Mouse (Mus musculus): ENCODE measurements around the gene Whamm. TPM values are rescaled to one million over a fixed set of nuclear protein-coding genes. Genes with fewer than 3 reads are reported as not detected.

Gene Whamm
- polyA plus RNA-seq, 1 experiment from 2014 or later: 8.3 TPM

- DNase-seq (ENCODE audit: low spot score): no peak
These were observed 7.5 kb upstream of the Whamm start for GRCm38 (mm10) chr7:81563506-81564015.

GRCm38 (mm10) chr7:81564766-81565165 lies 6.3 kb upstream of the Whamm start:
- DNase-seq (ENCODE audit: low spot score): no peak

GRCm38 (mm10) chr7:81565381-81566055 lies 5.5 kb upstream of the Whamm start:
- no peak for DNase-seq (ENCODE audit: low spot score)

GRCm38 (mm10) chr7:81566332-81566731 lies 4.7 kb upstream of the Whamm start:
- DNase-seq (ENCODE audit: low spot score): no peak

DNA sequence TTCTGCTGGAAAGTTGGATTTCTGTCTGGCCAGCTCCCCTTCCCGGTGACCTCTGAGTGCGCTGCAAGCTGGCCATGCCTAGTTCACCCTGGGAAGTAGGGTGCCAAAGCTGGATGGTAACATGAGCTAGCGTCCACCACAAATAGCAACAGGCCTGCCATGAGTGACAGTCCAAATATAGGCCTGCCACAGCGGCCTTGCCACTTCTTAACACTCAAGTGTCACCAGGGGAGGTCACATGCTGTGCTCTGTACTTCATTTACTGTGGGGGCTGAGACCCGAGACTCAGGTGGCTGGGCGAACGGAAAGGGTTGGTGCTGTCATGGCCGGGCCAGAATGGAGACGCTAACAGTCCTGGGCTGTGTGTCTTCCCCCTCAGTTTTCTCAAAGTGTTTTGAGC lies 4.2 kb upstream of the Whamm start, which contains the start of gene Fsd2:
TSS of gene Fsd2 (minus strand) at position 53 of the 400 bp plus-strand sequence.
- DNase-seq (ENCODE audit: low spot score): no peak

DNA sequence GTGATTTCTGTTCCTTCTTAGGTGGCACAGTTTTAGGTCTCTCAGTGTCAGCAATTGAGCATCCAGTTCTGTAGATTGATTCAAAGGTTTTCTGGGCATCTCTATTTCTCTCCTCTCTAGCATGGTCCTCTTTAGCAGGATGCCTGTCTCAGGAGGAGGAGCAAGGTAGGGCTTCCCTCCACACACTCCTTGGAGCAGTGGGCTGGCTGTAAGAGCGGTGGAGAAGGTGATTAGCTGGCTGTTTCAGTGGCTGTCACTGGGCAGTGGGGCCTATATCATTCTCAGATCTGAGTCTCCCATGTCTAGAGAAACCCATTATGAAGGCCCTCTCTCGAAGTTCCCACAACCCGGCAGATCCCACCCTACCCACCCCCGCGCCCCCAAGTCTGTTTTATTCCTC lies 3.7 kb upstream of the Whamm start:
- DNase-seq (ENCODE audit: low spot score): no peak

GRCm38 (mm10) chr7:81569851-81570250 lies 1.2 kb upstream of the Whamm start:
- no peak for DNase-seq (ENCODE audit: low spot score)

GRCm38 (mm10) chr7:81570271-81570670 lies 795 bp upstream of the Whamm start:
- DNase-seq (ENCODE audit: low spot score): no peak

DNA sequence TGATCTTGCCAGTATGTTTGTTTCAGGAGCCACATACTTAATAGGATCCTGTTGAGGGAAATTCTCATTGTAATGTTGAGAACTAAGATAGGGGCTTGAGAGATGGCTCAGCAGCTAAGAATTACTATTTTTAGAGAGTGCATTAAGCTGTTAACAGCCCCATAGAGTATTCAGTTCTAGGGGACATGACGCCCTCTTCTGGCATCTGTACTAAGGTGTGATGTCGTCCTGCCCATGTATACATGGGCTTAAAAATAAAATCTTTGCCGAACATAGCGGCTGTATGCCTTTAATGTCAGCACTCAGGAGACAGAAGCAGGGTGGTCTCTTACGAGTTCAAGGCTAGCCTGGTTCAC lies 336 bp upstream of the Whamm start:
- DNase-seq (ENCODE audit: low spot score): no peak

DNA sequence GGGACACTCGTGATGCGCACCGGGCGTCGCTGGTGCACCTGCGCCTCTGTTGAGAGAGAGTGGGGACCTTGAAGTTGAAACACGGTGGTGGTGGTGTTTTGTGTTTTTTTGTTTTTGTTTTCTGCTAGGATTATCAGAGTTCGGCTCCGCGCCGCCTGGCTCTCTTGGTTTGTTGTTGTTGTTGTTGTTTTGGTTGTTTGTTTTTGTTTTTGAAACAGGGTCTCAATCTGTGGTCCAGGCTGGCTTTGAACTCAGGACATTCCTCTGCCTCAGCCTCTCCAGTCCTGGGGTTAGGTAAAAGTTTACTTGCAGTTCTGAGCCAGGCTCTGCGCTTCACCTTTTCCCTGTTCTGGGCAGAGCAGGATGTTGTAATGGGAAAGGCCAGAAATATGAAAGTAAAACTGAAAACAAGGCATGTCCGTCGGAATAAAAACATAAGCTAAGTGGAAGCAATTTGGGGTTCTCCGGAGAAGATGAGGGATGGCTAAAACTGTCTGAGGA lies 925 bp downstream of the Whamm start:
- no peak for DNase-seq (ENCODE audit: low spot score)

GRCm38 (mm10) chr7:81572610-81573268 lies 1.7 kb downstream of the Whamm start:
- no peak for DNase-seq (ENCODE audit: low spot score)

GRCm38 (mm10) chr7:81573397-81573796 lies 2.3 kb downstream of the Whamm start:
- no peak for DNase-seq (ENCODE audit: low spot score)

DNA sequence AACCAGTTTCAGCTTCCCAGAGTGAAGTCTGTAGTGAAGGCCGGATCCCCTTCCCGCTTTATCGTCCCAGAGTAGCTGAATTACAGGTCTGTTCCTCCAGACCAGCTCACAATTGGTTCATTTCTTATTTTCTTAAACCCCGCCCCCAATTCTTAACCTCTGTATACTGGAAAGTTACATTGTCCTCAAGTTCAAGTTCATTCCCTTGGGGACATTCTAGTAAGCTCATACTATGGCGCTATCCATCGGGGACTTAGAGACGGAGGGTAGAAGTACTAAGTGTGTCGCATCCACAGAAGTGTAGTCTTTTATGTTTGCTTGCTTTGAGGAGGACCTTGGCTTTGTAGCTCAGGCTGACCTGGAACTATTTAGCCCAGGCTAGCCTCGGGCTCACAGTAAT lies 2.8 kb downstream of the Whamm start:
- DNase-seq (ENCODE audit: low spot score): no peak

DNA sequence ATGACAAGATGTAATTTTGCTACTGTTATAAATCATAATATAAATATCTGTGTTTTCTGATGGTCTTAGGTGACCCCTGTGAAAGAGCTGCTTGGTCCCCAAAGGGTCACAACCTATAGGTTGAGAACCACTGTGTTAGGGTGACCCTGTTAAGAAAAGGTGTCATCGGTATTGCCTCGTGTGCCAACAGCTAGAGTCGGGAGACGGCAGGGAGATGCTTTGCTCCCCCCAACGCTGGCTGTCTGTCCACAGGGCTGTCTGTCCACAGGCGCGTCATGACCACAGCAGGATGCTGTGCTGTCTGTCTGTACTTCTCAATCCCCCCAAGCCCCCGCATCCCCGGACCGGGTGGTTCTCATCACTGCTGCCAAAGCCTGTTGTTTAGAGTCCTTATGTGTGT lies 4.5 kb downstream of the Whamm start:
- no peak for DNase-seq (ENCODE audit: low spot score)

DNA sequence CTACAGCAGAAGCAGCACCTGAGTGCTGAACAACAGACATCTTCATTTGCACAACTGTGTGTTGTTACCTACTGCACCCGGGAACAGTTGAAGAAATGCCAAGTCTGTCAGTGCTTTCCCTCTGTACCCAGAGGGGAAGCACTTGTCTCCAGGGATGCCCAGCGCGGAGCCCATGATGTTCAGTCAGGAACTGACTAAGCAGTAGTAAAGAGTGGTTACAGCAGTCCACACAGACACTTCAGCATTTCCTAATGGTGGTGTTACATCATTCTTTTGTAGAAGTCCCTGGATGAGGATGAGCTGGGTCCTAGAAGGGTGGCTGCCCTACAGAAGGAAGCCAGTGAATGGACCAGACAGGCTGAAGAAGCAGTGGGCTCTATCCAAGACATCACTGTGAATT lies 6.8 kb downstream of the Whamm start:
- no peak for DNase-seq (ENCODE audit: low spot score)

GRCm38 (mm10) chr7:81578413-81578812 lies 7.3 kb downstream of the Whamm start:
- no peak for DNase-seq (ENCODE audit: low spot score)

DNA sequence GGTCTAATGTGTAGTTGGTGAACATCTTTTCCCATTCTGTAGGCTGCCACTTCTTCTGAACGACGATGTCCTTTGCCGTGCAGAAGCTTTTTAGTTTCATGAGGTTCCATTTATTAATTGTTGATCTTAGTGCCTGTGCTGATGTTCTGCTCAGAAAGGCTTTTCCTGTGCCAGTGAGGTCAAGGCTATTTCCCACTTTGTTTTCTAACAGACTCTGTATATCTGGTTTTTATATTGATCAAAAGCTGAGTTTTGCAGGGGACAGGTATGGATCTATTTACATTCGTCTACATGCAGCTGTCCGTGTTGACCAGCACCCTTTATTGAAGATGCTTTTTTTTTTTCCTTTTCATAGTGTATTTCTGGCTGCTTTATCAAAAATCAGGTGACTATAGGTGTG lies 8.2 kb downstream of the Whamm start:
- DNase-seq (ENCODE audit: low spot score): no peak

DNA sequence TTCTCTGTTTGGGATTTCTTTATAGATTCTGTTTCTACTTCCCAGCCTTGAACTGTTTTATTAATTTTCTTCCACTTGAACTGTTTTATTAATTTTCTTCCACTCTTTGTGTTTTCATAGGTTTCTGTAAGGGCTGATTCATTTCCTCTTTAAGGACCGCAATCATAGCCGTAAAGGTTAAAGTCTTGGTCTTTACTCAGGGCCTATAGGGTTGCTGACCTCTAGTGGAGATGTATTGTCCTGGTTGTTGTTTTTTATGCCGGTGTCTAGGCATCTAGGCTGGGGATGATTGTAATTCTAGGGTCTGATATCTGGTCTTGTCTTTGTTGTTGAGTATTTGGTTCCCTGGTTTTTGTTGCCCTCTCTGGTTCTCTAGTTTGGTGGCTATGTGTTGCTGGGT lies 12.4 kb downstream of the Whamm start:
- no peak for DNase-seq (ENCODE audit: low spot score)

DNA sequence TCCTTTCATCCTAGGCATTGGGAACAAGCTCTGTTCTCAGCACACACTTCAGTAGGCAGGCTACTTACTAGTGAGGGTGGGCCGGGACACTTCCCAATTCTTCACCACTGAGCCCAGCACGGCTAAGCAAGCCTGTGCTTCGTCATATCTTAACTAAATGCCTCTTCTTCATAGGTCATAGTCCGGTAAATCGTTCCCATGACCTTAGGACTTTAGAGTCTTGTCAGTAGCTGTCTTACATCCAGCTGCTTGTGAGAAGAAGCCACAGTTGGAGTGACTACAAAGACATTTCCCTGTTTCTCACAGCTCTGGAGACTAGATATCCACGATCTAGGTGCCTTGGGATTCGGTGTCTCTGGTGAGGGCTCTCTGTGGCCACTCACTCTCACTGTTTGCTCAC lies 14.3 kb downstream of the Whamm start:
- DNase-seq (ENCODE audit: low spot score): no peak

DNA sequence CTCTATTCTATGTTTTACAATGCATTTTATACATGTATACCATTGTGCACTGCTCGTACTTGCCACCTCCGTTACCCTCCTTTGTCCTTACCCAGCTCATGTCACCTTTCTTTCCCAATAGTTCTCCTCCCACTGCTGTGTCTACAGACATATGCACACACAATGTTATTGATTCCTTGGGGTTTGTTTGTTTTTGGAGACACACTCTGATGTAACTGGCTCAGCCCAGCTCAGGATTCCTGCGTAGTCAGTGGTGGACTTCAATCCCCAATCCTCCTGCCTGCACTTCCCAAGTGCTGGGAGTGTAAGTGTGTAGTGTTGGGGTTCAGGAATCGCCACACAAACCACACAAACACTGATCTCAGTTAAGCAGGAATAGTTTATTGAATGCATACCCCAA lies 16.2 kb downstream of the Whamm start:
- no peak for DNase-seq (ENCODE audit: low spot score)

- no peak for DNase-seq (ENCODE audit: low spot score)
These were observed 21.6 kb downstream of the Whamm start for GRCm38 (mm10) chr7:81592686-81593085.

- no peak for DNase-seq (ENCODE audit: low spot score)
These were observed 22.3 kb downstream of the Whamm start for GRCm38 (mm10) chr7:81593387-81593786.

GRCm38 (mm10) chr7:81595056-81595455 lies 24.0 kb downstream of the Whamm start:
- DNase-seq (ENCODE audit: low spot score): no peak
